Mouse (Mus musculus) lung, postnatal 0 days (tissue): ENCODE measurements around the gene Fam193a.

ENCODE experiments used
- CTCF ChIP-seq: IDR thresholded peaks from 2 replicates; pipeline ENCODE4 v1.5.1; 2016; ENCODE audit warnings: antibody characterized with exemption, mild to moderate bottlenecking
- EP300 ChIP-seq: IDR thresholded peaks from 2 replicates; pipeline ENCODE4 v1.6.1; 2016; ENCODE audit warnings: antibody characterized with exemption, mild to moderate bottlenecking, control low read depth

- no peak for TF ChIP-seq EP300
- peak; percentile 95 for TF ChIP-seq CTCF
Observed at GRCm38 (mm10) chr5:34517913-34518312, 148.2 kb downstream of the Fam193a start.
